Mouse (Mus musculus) frontal cortex, postnatal 36 days (tissue): ENCODE data around the gene Il17d.

ENCODE experiments used
- DNase-seq, 2 experiments: peaks; one replicate each; pipeline ENCODE4 v3.0.0; 2022; ENCODE audit warnings: low spot score in 2 of 2

The Il17d gene

DNA sequence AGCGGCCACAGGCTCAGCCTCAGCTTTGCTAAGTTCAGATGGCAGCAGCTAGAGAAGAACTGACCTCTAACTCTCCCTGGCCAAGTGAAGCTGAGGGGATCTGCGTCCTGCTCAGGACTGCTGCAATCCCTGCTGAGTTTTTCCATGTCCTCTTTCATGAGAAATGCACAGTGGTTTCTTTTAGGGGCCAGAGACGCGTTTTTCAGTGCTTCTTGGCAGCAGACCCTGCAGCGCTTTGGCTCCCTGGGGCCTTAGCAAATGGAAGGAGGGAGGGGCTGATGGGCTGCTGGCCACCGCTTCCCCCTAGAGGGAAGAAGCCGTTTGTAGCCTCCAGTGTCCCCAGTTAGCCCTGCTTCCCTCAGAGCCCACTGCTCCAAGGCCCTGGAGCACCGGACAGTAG, 10.4 kb downstream of the Il17d start:
- DNase-seq = no peak

GRCm38 (mm10) chr14:57535646-57536045, 11.1 kb downstream of the Il17d start:
- no peak for DNase-seq

DNA sequence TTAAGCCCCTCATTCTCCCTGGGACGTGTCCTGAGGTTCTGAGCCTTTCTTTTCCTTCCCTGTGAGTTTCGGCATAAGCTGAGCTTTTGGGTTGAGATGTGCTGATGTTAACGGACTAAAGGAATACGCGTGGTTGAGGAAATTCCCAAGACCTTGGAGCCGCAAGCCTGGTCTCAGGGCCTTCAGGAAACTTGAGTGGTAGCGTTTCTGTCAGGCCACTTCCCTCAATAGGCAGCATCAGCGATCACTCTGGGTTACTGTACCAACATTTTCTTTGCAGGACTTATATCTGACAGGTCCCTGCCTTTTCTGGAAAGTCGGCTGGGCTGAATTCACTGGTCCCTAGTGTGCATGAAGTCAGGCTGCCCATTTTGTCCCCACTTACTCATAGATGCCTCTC, 12.2 kb downstream of the Il17d start:
- no peak for DNase-seq

DNA sequence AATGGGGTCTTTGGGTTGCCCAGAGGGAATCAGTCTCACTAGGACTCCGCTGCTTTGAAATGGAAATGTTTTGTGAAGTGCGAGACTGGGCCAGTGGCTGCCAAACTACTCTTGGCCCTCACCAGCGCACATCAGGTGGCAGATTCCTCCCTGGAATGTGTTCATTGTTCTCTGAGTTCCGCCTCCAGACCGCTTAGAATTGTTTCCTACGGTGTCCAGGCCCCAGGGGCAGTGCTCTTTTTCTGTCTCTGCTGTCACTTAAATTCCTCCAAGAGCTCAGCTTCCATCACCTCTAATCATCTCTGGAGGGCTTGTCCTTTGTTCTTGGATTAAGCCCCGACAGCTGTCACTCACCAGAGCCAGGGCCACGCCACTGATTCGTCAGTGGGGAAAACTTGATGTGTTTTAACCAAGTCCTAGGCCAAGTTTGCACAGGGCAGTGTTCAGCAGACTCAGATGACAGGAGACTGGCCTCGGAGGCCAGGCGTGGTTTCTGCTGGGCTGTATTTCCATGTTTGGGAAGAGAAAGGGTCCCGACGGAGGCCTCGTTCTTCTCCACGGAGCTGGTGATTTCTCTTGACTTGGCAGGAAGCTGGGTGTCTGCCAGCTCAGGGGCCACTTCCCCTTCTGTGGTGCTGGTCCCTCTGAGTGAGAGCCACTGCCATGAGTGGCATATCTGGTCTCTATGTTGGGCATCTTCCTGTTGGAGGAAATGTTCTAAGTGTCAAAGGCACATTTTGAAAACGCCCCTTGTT, 12.9 kb downstream of the Il17d start:
- DNase-seq = no peak

DNA sequence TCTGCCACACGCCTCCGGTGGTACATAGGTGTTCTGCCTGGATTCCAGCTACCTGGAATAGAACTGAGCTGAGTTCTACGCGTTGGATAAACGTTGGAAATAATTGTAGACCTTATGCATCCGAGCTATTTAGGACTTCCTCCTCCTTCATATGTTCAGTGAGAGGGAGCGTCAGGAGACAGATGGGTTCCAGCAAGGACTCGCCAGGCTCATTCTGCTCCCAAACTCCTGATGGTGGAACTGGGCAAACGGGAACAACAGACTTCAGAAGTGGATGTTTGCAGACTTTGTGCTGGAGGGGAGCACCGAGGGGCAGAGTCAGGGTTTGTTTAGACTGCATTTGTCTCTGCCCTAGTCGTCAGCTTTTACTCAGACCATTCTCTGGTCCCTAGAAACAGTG, 16.1 kb downstream of the Il17d start:
- DNase-seq = peak in 1 of 2 experiments; percentile 50

GRCm38 (mm10) chr14:57542231-57542630, 17.7 kb downstream of the Il17d start:
- DNase-seq = no peak

DNA sequence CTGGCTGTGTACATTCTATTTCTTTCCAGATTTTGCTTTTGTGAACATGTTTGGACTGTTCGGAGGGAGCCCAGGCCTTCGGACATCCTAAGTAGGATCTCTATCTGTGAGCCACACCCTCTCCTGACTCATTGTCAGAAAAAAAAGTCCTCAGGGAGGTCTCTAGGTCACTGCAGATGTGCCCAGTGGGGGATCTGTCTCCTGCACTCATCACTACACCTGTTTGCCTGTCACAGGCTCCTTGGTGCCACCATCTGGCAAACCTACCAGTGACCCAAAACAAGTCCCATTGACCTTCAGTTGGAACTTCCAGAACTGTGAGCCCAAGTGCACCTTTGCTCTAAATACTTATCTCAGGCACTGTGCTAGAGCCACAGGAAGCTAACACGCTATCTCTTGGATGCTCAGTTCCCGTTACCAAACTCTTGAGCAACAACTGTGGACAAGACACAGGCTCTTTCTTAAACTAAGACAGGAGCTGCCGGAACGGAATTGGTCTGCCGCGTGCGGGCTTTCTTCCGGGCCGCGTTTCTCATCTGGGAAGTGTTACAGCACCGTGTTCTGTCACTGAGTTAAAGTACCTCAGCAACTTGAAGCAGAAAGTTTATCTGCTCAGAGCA, 19.0 kb downstream of the Il17d start:
- no peak for DNase-seq

- no peak for DNase-seq
These were observed 20.9 kb downstream of the Il17d start for GRCm38 (mm10) chr14:57545526-57545925.

DNA sequence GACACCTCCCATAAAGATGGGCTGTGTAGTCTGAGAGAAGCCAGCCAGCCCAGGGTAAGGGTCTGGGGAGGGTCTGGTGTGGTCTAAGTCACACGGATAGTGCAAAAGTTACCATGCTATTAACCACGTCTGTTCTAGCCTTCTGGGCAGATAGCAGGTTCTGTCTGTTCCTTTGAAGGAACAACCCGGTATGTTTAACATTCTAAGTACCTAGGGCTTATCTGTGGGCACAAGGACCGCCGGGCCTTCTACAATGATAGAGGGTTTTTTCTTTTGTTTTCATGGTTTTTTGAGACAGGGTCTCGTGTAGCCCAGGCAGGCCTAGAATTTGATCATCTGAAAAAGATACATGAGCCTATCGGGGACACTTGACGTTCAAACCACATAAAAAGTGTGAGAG, 21.6 kb downstream of the Il17d start:
- DNase-seq = no peak

DNA sequence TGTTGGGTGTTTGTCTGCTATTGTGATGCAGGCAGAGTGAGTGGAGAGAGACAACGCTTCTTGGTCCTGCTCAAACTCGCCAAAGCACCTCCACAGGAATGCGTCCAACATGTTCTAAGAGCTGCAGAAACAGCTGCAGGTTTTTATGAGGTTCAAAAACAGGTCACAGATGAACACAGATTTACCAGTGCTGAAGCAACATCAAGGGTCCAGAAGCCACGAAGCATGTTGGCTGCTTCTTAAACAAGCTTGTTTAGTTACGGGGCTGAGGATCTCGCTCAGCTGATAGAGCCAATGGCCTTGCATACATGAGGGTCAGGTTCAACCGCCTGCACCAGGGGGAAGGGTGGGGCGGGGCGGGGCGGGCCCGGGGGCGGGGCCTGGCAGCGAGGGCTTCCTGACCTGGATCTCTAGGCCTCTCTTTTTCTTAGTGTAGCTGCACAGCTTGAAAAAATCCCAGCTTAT, 22.0 kb downstream of the Il17d start:
- DNase-seq = no peak

- DNase-seq = no peak
These were observed 22.5 kb downstream of the Il17d start for GRCm38 (mm10) chr14:57547062-57547461.

GRCm38 (mm10) chr14:57552945-57553344, 28.4 kb downstream of the Il17d start:
- DNase-seq = no peak

DNA sequence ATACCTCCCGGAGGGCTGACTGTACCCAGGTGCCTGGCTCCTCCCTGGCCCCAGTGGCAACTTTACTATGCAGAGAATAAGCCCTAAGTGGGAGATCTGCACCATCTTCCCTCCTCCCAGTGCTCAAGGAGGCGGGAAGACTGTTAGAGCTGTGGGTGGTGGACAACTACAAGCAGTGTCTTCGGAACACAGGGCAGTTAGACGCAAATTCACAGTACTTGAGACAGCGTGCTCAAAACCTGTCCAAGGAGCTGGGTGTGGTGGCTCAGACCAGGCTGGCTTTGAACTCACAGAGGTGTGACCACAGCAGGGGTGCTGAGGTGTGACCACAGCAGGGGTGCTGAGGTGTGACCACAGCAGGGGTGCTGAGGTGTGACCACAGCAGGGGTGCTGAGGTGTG, 29.9 kb downstream of the Il17d start:
- no peak for DNase-seq

DNA sequence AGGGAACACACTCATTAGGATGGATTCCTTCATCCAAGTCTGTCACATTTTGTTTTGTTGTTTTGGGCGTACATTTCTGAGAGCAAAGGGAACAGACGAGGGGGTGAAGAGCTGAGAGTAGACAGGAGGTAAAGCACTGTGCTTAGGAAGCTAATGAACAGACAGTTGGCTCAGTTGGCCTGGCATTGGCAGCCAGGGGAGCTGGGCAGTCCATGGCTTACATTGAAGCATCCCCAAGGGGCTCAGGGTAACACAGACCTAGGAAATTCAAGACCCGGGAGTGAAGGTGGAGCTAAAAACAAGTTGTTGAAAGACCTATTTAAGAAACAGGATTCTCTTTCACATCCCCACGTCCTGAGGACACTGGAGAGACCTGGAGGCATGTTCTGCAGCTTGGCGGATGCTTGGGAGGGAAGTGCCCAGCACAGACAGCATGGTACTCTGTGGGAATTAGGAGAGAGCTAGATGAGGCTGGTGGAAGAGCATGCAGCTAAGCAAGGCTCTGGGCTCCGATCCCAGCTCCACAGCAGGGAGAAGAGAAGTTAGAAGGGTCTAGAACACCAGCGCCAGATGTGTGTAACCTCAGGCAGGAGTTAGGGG, 31.0 kb downstream of the Il17d start:
- no peak for DNase-seq

- DNase-seq = no peak
These were observed 32.3 kb downstream of the Il17d start for GRCm38 (mm10) chr14:57556922-57557321.

GRCm38 (mm10) chr14:57565626-57566025, 41.0 kb downstream of the Il17d start:
- no peak for DNase-seq

DNA sequence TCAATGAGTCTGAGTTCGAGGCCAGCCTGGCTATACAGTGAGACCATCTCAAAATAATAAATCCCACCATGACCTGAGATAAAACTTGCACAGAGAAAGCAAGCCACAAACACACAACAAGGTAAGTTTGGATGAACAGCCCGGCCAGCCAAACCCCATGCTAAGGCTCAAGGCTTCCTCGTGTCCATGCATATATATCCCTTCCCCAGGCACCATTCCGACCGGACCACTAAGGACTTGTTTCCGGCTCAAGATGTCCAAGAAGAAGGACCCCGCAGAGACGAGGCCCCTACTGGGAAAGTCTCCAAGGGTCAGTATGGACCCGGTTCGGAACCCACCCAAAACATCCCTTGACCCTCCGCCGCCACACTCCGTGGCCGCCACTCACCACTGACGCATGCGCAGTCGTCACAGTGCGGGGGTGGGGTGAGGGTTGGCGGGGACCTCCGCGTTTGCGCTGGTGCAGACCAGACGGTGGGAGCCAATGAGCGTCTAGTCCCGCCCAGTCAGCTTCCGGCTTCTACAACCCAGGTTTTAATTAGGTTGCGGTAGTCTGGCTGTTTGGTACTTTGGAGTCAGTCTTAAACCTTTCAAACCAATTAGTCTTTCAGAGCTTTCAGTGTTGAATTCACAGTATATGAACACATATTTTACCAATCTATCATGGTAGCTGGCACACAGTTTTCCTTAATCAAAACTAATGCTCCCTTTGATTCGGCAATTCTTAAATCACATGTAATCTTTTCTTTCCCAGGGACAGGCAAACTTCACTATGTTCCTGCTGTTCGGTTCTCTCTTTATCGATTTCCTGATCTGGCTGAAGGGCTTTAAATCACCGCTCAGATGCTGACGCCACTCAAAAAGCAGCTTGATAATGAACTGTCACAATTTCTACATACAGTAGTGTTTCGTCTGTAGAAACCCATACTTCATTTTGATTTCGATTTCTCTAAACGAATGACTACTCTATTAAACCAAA, 46.9 kb downstream of the Il17d start, which contains the start of gene Eef1akmt1:
Gene Eef1akmt1 (minus strand): TSS at position 458 of the 979 bp plus-strand sequence.
- DNase-seq = peak; percentile 96 to 98

- no peak for DNase-seq
These were observed 50.4 kb downstream of the Il17d start for GRCm38 (mm10) chr14:57574792-57575587.

GRCm38 (mm10) chr14:57576364-57577060, 51.9 kb downstream of the Il17d start:
- DNase-seq = no peak

DNA sequence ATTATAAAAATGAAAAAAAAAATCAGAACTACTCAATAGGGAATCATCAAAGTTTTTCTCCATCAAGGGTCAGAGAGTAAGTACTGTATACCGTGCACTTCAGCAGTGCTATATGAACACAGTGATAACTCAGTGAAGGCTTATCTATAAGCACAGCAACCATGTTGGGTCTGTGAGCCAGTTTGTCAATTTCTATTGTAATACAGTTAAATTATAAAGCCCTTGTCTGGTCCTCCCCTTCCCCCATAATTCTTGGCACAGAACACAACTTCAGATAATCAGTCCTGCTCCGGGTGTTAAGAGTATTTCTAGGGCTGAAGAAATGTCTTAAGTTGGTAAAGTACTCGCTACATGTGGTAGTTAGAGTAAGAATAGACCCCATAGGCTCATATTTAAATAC, 67.3 kb downstream of the Il17d start:
- no peak for DNase-seq
